Mouse (Mus musculus): ENCODE measurements around the gene Smarcal1.

The Smarcal1 gene

DNA sequence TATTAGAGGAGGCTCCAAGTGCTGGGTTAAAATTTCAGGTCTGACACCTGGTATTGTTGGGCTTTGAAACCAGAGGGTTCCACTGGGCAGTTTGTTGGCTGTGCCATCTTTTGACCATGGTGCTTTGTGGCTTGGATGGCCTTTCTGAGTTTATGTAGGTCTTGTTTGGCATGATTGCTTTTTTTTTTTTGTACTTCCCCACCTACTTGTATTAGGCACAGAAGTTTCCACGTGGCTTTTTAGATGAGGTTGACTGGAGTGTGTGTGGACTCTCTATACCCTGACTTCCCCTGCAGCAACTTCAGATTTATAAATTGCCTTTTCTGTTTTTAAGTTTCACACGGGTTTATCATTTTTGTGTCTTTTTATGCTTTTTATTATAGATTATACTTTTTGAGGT, 5.7 kb downstream of the Smarcal1 start:
- DNase-seq (ENCODE audit: low spot score in 2 of 2): no peak

DNA sequence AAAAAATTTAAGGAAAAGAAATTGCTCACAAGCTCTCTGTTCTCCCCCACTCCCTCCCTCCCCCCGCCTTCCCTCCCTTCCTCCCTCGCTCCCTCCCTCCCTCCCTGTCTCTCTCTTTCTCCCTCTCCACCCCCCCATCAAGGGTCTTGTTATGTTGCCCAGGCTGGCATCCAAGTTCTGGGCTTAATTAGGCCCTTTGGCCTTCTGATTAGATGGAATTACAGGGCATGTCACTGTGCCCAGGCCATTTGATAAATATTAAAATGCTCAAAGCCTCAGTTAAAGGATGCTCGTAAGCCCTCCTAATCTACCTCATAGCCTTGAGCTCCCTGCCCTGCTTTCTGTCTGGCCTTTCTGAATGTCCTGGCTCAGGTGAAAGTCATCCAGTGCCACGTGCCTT, 7.6 kb downstream of the Smarcal1 start:
- no peak for DNase-seq (ENCODE audit: low spot score in 2 of 2)

DNA sequence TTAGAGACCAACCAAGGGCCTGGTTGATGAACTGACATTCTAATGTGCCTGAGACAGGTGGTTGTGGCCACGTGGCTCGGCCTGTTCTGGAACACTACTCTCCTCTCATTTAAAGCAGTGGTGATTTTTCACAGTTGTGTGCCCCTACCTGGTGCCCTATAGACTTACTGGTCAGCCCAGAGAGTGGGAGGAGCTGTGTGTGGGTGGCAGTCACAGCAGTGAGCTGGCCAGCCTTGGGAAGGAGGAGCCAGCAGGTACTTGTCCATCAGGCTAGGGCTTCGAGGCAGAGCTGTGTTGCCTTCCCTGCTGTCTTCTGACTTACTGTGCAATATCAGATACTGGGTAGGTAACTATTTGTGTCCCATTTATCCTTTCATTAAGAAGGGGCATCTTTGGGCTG, 9.3 kb downstream of the Smarcal1 start:
- no peak for DNase-seq (ENCODE audit: low spot score in 2 of 2)

DNA sequence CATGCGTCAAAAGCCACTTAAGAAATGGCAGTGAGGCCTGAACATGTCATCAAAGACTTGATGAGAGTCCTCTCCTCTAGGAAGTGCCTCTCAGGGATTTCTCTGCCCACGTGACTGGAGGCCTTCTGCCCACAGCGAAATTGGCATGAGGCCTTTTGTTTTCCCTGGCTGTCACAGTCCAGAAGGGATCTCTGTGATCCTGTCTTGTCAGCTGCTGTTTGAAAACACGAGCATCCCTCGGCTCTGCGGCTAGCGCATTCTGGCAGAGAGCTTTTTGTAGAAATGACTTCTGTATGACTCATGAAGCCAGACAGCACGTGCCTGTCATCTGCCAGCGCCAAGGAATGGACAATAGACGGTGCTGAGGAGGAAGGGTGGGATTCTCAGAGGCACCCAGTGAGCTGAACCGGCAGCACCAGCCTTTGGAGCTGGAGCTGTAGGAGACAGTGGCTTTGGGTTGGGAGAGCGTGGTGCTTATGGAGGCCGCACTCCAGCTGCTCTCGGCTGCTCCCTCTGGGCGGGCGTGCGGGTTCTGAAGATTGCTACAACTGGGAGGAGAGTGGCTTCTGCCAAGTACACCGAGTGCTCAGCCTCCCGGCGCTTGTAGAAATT, 10.4 kb downstream of the Smarcal1 start:
- peak; percentile 46 to 50 for DNase-seq (ENCODE audit: low spot score in 2 of 2)

DNA sequence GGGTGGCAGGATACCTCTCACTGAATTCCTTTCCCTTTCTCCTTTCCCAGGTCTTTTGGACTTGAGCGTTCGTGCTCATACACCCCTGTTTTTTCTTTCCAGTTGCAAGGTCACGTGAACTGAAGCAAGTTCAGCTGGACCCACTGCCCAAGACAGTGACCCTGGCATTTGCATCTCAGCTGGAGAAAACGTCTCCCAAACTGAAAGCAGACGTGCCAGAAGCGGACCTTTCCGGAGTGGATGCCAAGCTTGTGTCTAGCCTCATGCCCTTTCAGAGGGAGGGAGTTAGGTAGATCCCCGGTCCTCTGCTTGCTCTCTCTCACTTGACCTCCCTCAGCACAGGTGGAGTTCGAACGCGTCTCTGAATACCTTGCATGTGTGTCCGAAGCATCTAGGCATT, 12.6 kb downstream of the Smarcal1 start:
- DNase-seq (ENCODE audit: low spot score in 2 of 2): no peak

DNA sequence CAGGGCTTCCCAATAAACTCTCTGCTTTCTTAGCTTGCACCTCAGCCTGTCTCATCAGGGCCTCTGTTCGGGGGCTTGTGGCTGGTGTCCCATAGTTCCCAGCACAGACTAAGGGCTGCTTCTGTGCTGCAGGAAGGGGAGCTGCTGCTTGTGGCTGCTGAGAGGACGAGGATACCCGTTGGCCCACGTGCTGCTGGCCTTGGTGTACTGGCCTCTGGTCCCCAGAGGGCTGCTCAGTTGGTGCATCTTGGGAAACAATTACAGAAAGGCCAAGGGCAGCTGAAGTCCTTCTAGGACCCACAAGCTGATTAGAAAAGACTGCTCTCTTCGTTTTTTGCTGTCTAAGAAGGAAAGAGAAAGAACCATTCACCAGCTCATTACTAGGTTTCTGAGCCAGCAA, 13.2 kb downstream of the Smarcal1 start:
- DNase-seq (ENCODE audit: low spot score in 2 of 2): no peak

- no peak for DNase-seq (ENCODE audit: low spot score in 2 of 2)
Observed at GRCm38 (mm10) chr1:72599146-72600101, 16.4 kb downstream of the Smarcal1 start.

DNA sequence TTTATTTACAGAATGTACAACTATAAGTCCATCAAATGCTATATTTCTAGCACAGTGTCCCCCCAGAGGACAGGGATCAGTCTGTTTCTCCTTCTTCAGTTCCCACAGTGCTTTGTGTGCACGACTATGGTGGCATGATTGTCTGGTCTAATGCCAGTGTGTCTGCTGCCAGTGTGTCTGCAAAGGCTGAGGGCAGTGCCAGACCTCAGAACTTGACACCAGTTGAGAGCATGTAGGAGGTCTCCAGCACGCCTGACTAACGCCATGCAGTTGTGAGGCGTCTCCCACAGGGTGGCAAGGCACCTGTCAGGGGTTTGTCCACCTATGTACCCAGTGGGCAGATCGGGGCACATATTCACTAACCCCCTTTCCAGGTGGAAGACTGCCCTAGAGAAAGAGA, 17.7 kb downstream of the Smarcal1 start:
- DNase-seq (ENCODE audit: low spot score in 2 of 2): no peak

- DNase-seq (ENCODE audit: low spot score in 2 of 2): no peak
Observed at GRCm38 (mm10) chr1:72601233-72601632, 18.2 kb downstream of the Smarcal1 start.

- DNase-seq (ENCODE audit: low spot score in 2 of 2): no peak
Observed at GRCm38 (mm10) chr1:72602186-72602585, 19.1 kb downstream of the Smarcal1 start.

DNA sequence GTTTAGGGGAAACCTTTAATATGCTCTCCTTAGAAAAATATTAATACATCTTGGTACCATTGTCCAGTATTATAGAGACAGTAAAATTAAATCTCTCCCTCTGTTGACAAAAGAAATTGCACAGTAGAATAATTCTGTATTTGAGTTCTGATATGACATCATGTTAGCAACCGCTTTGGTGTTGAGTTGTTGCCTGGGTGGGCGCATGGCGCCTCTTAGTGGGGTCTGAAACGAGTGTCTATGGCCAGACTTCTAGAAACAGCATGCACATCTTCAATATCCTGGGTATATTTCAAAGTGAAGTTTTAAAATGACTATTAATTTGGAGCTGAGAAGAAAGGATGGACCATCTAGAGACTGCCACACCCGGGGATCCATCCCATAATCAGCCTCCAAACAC, 19.8 kb downstream of the Smarcal1 start:
- DNase-seq (ENCODE audit: low spot score in 2 of 2): no peak

- no peak for DNase-seq (ENCODE audit: low spot score in 2 of 2)
Observed at GRCm38 (mm10) chr1:72606186-72606673, 23.2 kb downstream of the Smarcal1 start.

DNA sequence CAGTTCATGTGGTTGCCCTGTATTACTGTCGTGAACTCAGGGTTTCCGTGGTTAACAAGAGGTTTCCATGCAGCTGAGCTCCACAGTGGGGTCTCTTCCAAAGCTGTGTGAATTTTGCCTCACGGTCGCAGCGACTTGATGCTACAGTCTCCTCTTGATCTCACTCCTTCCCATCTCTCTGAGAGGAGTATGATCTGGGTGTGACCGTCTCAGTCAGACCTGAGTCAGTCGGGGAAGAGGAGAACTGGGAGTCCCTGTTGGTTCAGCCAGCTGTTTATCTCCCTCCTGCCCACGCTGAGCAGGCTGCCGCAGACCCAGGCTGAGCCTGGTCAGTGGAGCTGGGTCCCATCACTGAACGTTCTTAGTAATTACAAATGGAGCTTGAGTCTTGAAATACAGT, 26.1 kb downstream of the Smarcal1 start:
- DNase-seq (ENCODE audit: low spot score in 2 of 2): no peak

DNA sequence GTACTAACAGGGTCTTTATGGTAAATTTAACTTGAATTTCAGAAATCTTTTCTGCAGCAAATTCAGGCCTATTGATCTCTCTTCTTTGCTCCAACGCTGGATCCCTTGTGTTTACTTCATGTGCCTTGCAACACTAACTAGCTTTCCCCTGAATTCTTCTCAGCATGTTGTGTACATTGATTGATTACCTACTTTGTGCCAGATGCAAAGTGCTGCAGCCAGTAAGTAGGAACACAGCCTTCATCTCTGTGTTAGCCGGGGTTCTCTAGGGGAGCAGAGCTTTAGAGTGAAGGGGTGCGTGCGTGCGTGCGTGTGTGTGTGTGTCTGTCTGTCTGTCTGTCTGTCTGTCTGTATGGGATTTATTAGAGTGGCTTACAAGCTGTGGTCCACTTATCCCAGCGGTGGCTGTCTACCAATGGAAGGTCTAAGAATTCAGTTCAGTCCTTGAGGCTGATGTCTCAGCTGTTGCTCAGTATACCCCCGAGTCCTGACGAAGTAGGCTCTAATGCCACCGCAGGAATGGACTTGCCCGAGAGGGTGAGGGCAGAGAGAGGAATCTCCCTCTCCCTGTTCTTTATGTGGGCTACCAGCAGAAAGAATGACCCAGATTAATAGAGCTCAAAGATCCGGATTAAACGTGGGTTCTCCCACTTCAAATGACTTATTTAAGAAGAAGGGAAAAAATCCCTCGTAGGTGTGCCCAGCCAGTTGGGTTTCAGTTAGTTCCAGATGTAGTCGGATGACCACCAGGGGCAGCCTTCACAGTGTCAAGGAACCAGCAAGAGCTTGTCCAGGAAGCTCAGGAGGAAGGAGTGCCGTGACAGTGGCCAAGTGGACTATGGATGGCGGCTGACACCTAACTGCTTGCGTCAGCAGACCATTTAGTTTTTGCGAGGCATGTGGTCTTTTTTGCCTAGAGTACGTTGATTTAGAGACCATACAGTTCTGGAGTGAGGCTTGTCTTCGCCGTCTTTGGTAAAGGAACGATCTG, 27.1 kb downstream of the Smarcal1 start:
- DNase-seq (ENCODE audit: low spot score in 2 of 2): no peak

DNA sequence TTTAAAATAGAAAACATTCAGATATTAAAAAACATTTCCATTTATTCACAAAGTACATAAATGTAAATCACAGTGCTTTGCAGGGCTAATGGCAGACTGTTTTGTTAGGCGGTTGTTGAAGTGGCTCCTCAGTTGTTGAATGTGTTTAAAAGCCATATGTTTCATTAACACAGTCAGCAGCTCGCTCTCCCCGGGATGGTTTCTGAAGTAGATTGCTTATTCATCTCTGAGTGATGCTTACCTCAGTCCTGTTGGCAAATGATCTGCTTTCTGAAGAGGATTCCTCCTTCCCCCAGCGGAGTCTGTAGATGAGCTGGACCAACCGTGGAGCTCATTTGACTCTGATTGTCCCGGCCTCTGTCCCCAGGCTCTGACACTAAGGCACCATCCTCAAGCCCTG, 29.1 kb downstream of the Smarcal1 start:
- no peak for DNase-seq (ENCODE audit: low spot score in 2 of 2)

GRCm38 (mm10) chr1:72635221-72635620, 52.2 kb downstream of the Smarcal1 start:
- no peak for DNase-seq (ENCODE audit: low spot score in 2 of 2)

DNA sequence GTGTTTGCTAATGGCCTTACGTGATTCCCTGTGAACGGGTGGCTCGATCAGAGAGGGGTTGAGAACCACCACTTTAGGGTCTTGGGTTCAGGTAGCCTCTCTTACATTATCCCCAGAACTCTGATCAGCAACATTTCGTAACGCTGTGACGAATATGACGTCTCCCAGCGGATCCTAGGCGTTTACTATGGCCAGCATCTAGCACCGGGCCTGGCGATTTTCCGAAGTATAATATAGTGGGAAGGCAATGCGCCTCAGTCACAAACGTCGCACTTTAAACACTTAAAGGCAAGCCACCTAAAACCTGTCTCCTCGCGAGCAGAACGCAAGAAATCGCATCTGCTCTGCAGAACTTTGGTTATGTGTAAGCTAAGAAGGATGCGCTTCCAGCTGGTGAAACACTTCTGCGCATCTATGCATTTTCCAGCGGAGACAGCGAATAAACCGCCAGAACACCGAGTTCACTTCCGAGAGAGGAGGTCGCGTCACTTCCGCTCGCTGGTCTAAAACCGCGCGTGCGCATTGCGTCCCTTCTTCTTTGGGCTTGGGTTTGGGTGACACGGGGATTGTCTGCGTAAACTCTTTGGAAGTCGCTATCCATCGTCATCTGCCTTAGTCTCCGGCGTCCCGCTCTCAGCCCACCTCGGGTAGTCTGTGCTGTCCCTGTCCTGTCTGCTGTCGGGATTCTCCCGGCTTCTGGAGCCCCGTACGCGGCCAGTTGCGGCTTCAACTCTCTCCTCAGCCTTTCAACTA, 57.8 kb downstream of the Smarcal1 start:
- peak; percentile 40 to 41 for DNase-seq (ENCODE audit: low spot score in 2 of 2)

GRCm38 (mm10) chr1:72673070-72673469, 90.0 kb downstream of the Smarcal1 start:
- no peak for DNase-seq (ENCODE audit: low spot score in 2 of 2)
